Mouse (Mus musculus) limb, embryonic 13.5 days (tissue): ENCODE measurements around the gene Prpf40b. TPM values are rescaled to one million over a fixed set of nuclear protein-coding genes. Genes with fewer than 3 reads are reported as not detected.
"Not testable (repeated sequence)": the region's sequence is repeated elsewhere in the genome, so short reads cannot be mapped to it uniquely, and the experiment has no call there.

Source experiments
- ATAC-seq: fragments of 200-750 bp; cut with Nextera tagmentation; 2 replicates; pipeline ENCODE4 v1.8.0; 2017; ENCODE audit warnings: low read depth, moderate number of reproducible peaks, moderate TSS enrichment; ENCODE audit not compliant: low FRiP score
- H3K27ac ChIP-seq: fragments of 300-500 bp; sonication (generic); 2 replicates; pipeline ENCODE4 v1.5.1; 2015; ENCODE audit warnings: inconsistent platforms, mild to moderate bottlenecking, moderate library complexity
- H3K27me3 ChIP-seq: fragments of 300-500 bp; sonication (generic); 2 replicates; pipeline ENCODE4 v1.6.1; 2015; ENCODE audit warnings: mild to moderate bottlenecking, inconsistent platforms
- H3K36me3 ChIP-seq: fragments of 300-500 bp; sonication (generic); 2 replicates; pipeline ENCODE4 v1.6.1; 2015; ENCODE audit warnings: inconsistent platforms, mild to moderate bottlenecking, moderate library complexity
- H3K4me1 ChIP-seq: fragments of 300-500 bp; sonication (generic); 2 replicates; pipeline ENCODE4 v1.6.1; 2015; ENCODE audit warnings: inconsistent platforms
- H3K4me2 ChIP-seq: fragments of 300-500 bp; sonication (generic); replicated peaks from 2 replicates; pipeline ENCODE4 v1.6.1; 2015; ENCODE audit warnings: inconsistent platforms, mild to moderate bottlenecking, moderate library complexity
- H3K4me3 ChIP-seq: fragments of 300-500 bp; sonication (generic); 2 replicates; pipeline ENCODE4 v1.5.1; 2015; ENCODE audit warnings: moderate library complexity, mild to moderate bottlenecking, inconsistent platforms
- H3K9ac ChIP-seq: fragments of 300-500 bp; sonication (generic); 2 replicates; pipeline ENCODE4 v1.6.1; 2015; ENCODE audit warnings: mild to moderate bottlenecking, inconsistent platforms
- H3K9me3 ChIP-seq: fragments of 300-500 bp; sonication (generic); 2 replicates; pipeline ENCODE4 v1.6.1; 2016; ENCODE audit warnings: inconsistent platforms
- WGBS: fragments of 180-500 bp; shearing (Covaris S2); methylation state at CpG from one replicate; pipeline ENCODE4 v1.1.7; 2015; 5-methylcytosine and 5-hydroxymethylcytosine counted together
- polyA plus RNA-seq: library from polyadenylated mRNA; unstranded; fragments of >200 nt; fragmentation: Nextera tagmentation; extraction: Ambion mirVana; gene quantifications from 2 replicates; pipeline ENCODE4 v1.2.1, GENCODE M21; 2015

The Prpf40b gene
- 77.6 and 80.3 TPM in 2 replicates for polyA plus RNA-seq

GRCm38 (mm10) chr15:99294813-99295374 lies at the start of gene Prpf40b:
Gene Prpf40b (plus strand): TSS chr15:99295087.
- Histone ChIP-seq H3K4me1 (peaks cover 23% of the 10 kb centered on the region), H3K9ac (peak within 1 kb of the TSS; percentile 78), H3K4me3 (peak within 1 kb of the TSS; percentile 67), H3K36me3 (peaks cover 3% of the 10 kb centered on the region), H3K27me3 (no peaks in the 10 kb centered on the region), H3K27ac (peak within 1 kb of the TSS; percentile 88), H3K9me3 (no peaks in the 10 kb centered on the region), H3K4me2 (peak within 1 kb of the TSS; percentile 75)
- ATAC-seq = peak; percentile 94
- WGBS = 2% methylated on average over 56 of the region's 64 CpGs

- 92% methylated on average over 6 of the region's 6 CpGs for WGBS
- H3K36me3 ChIP-seq = peaks cover 82% of the 10 kb centered on the region
- ATAC-seq, H3K9me3 ChIP-seq, H3K9ac ChIP-seq, H3K27ac ChIP-seq, H3K4me3 ChIP-seq, H3K4me1 ChIP-seq, H3K27me3 ChIP-seq, H3K4me2 ChIP-seq: not testable (repeated sequence)
Measured at GRCm38 (mm10) chr15:99246736-99247135, 48.2 kb upstream of the Prpf40b start.

DNA sequence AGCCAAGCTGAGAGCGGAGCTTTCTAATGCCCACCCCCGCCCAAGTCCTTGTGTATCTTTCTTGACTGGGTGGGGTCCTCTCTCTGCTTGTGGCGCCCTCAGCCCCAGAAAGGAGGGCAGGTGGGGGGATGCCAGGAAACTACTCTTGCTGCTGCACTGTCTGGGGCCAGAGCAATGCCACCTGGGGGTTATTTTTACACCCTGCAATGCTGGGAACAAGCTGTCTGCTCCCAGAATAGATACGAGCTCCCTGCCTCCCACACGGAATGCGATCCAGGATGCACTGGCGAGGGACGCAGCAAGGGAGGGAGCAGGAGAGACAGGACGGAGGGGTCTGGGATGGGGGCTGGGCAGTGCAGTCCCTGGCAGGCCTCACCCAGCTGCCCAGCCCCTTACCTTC lies 45.9 kb upstream of the Prpf40b start:
- no peaks in the 10 kb centered on the region for H3K9me3 ChIP-seq
- H3K4me3 ChIP-seq = no peak overlapping the region
- H3K27ac ChIP-seq = no peak overlapping the region
- H3K36me3 ChIP-seq = peaks cover 62% of the 10 kb centered on the region
- no peak for ATAC-seq
- WGBS = 90% methylated on average over 9 of the region's 9 CpGs
- peaks cover 17% of the 10 kb centered on the region; the same call in 1 of the 2 replicates for H3K4me1 ChIP-seq
- no peak overlapping the region for H3K9ac ChIP-seq
- no peak overlapping the region for H3K4me2 ChIP-seq
- no peaks in the 10 kb centered on the region for H3K27me3 ChIP-seq

- ATAC-seq = no peak
- H3K4me3 ChIP-seq = no peak overlapping the region
- H3K9ac ChIP-seq = 0 out of 2 replicates have a peak overlapping the region, but pooled peaks have one; percentile 3
- H3K9me3 ChIP-seq = no peaks in the 10 kb centered on the region
- WGBS = 93% methylated on average over 11 of the region's 11 CpGs
- H3K4me1 ChIP-seq = peaks cover 17% of the 10 kb centered on the region; the same call in 1 of the 2 replicates
- no peaks in the 10 kb centered on the region for H3K27me3 ChIP-seq
- peak overlapping the region; percentile 84; the same call in 1 of the 2 replicates for H3K4me2 ChIP-seq
- H3K27ac ChIP-seq = no peak overlapping the region
- peaks cover 53% of the 10 kb centered on the region for H3K36me3 ChIP-seq
Measured at GRCm38 (mm10) chr15:99249938-99250337, 44.9 kb upstream of the Prpf40b start.

GRCm38 (mm10) chr15:99251111-99251510 lies 43.8 kb upstream of the Prpf40b start:
- H3K27me3 ChIP-seq, H3K9me3 ChIP-seq: not testable (repeated sequence)
- peak overlapping the region; percentile 59 for H3K4me3 ChIP-seq
- ATAC-seq = 0 out of 2 replicates have a peak, but pooled peaks have one; percentile 2
- peaks cover 41% of the 10 kb centered on the region for H3K36me3 ChIP-seq
- H3K9ac ChIP-seq = peak overlapping the region; percentile 67
- WGBS = 1% methylated on average over 14 of the region's 15 CpGs
- H3K4me2 ChIP-seq = peak overlapping the region; percentile 84
- H3K4me1 ChIP-seq = peaks cover 17% of the 10 kb centered on the region; the same call in 1 of the 2 replicates
- H3K27ac ChIP-seq = peak overlapping the region; percentile 28; the same call in 1 of the 2 replicates

GRCm38 (mm10) chr15:99251626-99252380 lies 43.1 kb upstream of the Prpf40b start, which contains the start of gene Mcrs1:
Gene Mcrs1 (minus strand): TSS chr15:99251961.
- peaks cover 34% of the 10 kb centered on the region for H3K36me3 ChIP-seq
- peak within 1 kb of the TSS; percentile 84 for H3K4me2 ChIP-seq
- H3K9me3 ChIP-seq = no peaks in the 10 kb centered on the region
- no peaks in the 10 kb centered on the region for H3K27me3 ChIP-seq
- under 1% methylated on average over 52 of the region's 52 CpGs for WGBS
- H3K27ac ChIP-seq = peak within 1 kb of the TSS; percentile 97
- H3K9ac ChIP-seq = peak within 1 kb of the TSS; percentile 72
- ATAC-seq = peak; percentile 95
- peak within 1 kb of the TSS; percentile 59 for H3K4me3 ChIP-seq
- H3K4me1 ChIP-seq = peaks cover 17% of the 10 kb centered on the region; the same call in 1 of the 2 replicates

- Histone ChIP-seq H3K9ac (peak overlapping the region; percentile 72), H3K9me3 (no peaks in the 10 kb centered on the region), H3K27me3 (no peaks in the 10 kb centered on the region), H3K4me1 (peaks cover 17% of the 10 kb centered on the region; the same call in 1 of the 2 replicates), H3K36me3 (peaks cover 26% of the 10 kb centered on the region), H3K4me2 (peak overlapping the region; percentile 84), H3K4me3 (peak overlapping the region; percentile 59), H3K27ac (peak overlapping the region; percentile 97)
- peak; percentile 33 for ATAC-seq
- 3% methylated on average over 22 of the region's 22 CpGs for WGBS
Measured at GRCm38 (mm10) chr15:99252381-99253174, 42.3 kb upstream of the Prpf40b start.

DNA sequence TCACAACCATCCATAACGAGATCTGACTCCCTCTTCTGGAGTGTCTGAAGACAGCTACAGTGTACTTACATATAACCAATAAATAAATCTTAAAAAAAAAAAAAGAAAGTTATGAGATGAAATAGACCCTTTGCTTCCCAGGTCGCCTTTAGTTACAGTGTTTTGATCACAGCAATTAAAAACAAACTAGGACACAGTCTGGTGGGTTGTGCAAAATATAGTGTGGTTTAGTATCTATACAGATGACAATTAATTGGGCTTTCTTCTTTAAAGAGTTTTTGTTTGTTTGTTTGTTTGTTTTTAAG lies 41.8 kb upstream of the Prpf40b start:
- H3K36me3 ChIP-seq = peaks cover 21% of the 10 kb centered on the region
- not testable (repeated sequence) for H3K27ac ChIP-seq, ATAC-seq, H3K9ac ChIP-seq, H3K9me3 ChIP-seq, H3K27me3 ChIP-seq
- 35% methylated on average over 2 of the region's 2 CpGs for WGBS
- H3K4me2 ChIP-seq = peak overlapping the region; percentile 84
- peaks cover 17% of the 10 kb centered on the region; the same call in 1 of the 2 replicates for H3K4me1 ChIP-seq
- H3K4me3 ChIP-seq = peak overlapping the region; percentile 59; the same call in 1 of the 2 replicates

- WGBS = 95% methylated on average over 6 of the region's 6 CpGs
- H3K4me3 ChIP-seq = no peak overlapping the region
- H3K4me1 ChIP-seq = peaks cover 17% of the 10 kb centered on the region; the same call in 1 of the 2 replicates
Measured at GRCm38 (mm10) chr15:99253772-99254171, 41.1 kb upstream of the Prpf40b start.

GRCm38 (mm10) chr15:99254477-99255005 lies 40.3 kb upstream of the Prpf40b start:
- no peaks in the 10 kb centered on the region for H3K27me3 ChIP-seq
- 89% methylated on average over 2 of the region's 2 CpGs for WGBS
- no peak for ATAC-seq
- H3K4me1 ChIP-seq = peaks cover 17% of the 10 kb centered on the region
- no peak overlapping the region for H3K4me2 ChIP-seq
- peaks cover 8% of the 10 kb centered on the region for H3K36me3 ChIP-seq
- H3K9me3 ChIP-seq = no peaks in the 10 kb centered on the region
- no peak overlapping the region for H3K4me3 ChIP-seq
- no peak overlapping the region for H3K9ac ChIP-seq
- H3K27ac ChIP-seq = no peak overlapping the region

More at GRCm38 (mm10) chr15:99253772-99254171, 41.1 kb upstream of the Prpf40b start:
- H3K27ac ChIP-seq = no peak overlapping the region
- peaks cover 14% of the 10 kb centered on the region for H3K36me3 ChIP-seq
- no peak overlapping the region for H3K9ac ChIP-seq
- H3K4me2 ChIP-seq = no peak overlapping the region
- no peaks in the 10 kb centered on the region for H3K9me3 ChIP-seq
- no peaks in the 10 kb centered on the region for H3K27me3 ChIP-seq
- ATAC-seq = no peak

DNA sequence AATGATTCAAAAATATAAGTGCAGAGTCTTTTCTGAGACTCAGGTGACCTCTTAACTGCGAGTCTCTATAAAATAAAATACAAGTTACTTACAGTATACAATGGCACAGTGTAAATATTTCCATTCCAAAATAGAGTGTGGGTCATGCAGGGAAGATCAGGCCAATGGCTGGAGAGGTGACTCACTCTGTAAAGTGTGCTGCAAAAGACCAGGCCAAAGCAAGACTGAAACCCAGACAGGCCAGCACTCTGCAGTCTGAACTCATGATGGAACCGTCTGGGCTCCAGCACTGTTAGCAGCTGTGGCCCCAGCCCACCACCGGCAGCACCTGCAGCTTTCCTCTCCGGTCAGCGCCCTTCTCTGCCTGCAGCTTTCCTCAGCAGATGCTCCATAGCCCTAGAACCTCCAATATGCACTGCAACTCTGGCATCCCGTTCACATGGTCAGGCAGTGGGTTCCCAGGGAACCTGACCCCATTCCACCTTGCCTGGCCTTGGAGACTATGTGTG lies 39.6 kb upstream of the Prpf40b start:
- 81% methylated on average over 6 of the region's 6 CpGs for WGBS

More for the DNA sequence above, 39.6 kb upstream of the Prpf40b start:
- Histone ChIP-seq H3K4me3 (no peak overlapping the region), H3K4me2 (no peak overlapping the region), H3K27me3 (no peaks in the 10 kb centered on the region), H3K27ac (no peak overlapping the region), H3K9ac (no peak overlapping the region), H3K36me3 (peaks cover under 1% of the 10 kb centered on the region; the same call in 1 of the 2 replicates), H3K4me1 (peaks cover 13% of the 10 kb centered on the region), H3K9me3 (no peaks in the 10 kb centered on the region)
- no peak for ATAC-seq
